Mouse (Mus musculus): ENCODE measurements around the gene Rtn1. TPM values are rescaled to one million over a fixed set of nuclear protein-coding genes. Genes with fewer than 3 reads are reported as not detected.

Rtn1 gene
- total RNA-seq, 2 experiments from 2014 or later = 1,333 to 1,442 TPM

DNA sequence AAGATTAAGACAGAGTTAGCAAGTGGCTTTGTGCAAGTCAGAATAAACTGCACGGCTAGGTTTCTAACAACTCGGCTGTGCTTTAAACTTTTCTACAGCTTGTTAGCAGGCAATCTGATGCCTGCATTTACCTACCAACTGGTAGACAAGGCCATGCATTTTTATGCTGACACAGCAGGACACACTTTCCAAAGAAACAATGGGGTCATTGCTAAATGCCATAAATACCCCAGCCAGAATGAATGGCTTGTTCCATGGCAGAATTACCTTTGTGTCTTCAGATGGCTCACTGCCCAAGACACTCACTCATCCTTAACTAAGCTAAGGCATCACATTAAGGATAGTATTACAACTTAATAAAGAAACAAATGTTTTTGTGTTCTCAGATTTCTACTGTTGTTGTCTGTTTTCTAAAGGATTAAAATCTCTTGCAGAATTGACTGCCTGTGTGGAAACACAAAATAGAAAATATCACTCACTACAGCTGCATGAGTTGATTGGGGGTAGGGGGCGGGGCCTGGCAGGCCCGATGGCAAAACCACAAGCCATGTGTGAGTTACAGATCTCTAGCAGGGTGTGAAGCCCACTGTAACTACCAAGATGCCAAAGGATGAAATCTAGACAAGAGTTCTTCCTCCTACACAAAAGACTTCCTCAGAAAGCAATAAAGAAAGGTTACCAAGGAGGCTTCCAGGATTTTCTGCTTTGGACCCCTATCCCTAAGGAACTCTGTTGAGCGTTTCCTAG, 129.6 kb downstream of the Rtn1 start:
- Histone ChIP-seq H3K27ac (no peak overlapping the region), H3K4me3 (no peak overlapping the region)
- DNase-seq (ENCODE audit: low spot score in 2 of 2) = no peak
- TF ChIP-seq CTCF (conservative IDR thresholded peaks at IDR 0.05) = no peak

DNA sequence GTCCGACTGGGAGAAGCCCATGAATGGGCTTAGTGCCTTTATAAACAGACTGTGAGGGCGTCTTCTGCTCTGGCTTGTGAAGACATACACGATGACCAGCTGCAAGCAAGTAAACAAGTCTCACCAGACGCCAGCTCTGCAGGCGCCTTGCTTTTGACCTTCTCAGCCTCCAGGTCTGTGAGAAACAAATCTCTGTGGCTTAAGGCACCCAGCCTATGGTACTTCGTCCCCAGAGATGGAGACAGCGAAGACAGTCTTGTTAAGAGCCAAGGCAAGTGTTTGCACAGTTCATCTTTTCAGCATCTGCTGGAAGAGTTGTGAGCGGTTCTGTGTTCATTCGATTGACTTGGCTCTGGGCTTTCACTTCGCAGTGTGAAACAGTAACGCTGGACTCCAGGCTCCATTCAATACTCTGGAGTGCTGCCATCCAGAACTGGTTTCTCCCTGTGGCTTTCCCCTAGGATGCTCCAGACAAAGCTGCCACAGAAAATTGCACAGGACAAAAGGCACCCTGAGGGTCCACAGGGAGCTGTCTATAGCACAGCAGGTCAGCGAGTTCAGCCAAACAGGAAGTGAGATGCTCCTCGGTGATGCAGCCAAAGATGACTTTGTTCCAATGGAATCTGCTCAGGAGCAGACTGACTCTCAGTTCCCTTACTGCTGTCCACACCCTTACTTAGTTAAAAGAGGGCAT, 135.0 kb downstream of the Rtn1 start:
- Histone ChIP-seq H3K27ac (peak overlapping the region; percentile 53), H3K4me3 (peak overlapping the region; percentile 23; the same call in 1 of the 2 replicates)
- no peak for TF ChIP-seq CTCF (conservative IDR thresholded peaks at IDR 0.05)
- no peak for DNase-seq (ENCODE audit: low spot score in 2 of 2)

DNA sequence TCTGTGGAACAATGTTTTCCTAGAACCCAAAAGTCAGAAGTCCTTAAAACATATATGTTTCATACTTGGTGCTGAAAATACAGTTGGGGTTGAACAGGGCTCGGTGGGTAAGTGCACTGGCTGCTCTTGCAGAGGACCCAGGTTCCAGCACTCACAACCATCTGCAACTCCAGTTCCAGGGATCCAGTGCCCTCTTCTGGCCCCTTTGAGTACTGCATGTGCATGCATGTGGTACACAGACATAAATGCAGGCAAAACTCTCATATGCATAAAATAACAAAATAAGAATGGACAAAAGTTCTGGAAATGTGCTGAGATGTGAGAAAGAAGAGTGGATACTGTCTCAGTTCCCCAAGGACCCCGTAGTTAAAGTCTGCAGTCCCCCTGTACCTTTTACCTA, 141.2 kb downstream of the Rtn1 start:
- no peak for DNase-seq (ENCODE audit: low spot score in 2 of 2)
- Histone ChIP-seq H3K27ac (no peak overlapping the region), H3K4me3 (no peak overlapping the region)
- peak; percentile 68 for TF ChIP-seq CTCF (conservative IDR thresholded peaks at IDR 0.05)

DNA sequence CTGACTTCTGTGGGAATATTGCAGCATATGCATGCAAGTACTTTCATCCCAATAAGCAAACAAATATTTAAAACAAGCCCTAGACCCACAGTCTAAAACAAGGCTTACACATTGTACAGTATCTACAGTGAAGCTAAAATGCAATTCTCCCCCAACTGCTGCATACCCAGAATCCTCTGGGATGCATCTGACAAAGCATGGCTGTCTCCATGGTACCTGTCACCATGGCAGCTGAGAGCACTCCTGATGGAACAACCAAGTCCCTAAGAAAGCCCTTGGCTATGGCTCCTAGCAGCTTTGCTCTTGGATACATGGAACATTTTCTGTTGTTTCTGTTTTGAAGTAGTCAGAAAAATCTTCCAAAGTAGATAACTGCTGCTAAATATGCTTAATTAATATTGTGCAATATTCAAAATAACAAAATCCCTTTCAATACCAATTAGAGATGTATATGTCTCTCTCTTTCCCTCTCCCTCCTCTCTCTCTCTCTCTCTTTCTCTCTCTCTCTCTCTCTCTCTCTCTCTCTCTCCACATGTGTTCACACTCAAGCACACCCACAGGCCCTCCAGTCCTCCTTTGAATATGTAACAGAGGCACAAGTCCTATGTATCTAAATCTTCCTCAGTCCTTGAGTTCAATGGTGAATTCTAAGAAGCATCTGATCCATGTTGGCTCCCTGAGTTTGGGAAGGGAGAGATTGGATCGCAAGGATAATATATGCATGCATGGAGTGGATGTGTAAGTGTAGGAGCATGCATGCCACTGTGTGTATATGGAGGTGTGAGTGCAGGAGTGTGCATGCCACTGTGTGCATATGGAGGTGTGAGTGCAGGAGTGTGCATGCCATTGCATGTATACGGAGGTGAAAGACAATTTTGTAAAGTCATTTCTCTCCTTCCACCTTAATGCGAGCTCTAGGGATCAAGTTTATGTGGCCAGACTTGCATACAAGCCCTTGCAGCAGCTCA, 143.3 kb downstream of the Rtn1 start:
- TF ChIP-seq CTCF (conservative IDR thresholded peaks at IDR 0.05) = no peak
- Histone ChIP-seq H3K27ac (peak overlapping the region; percentile 80), H3K4me3 (no peak overlapping the region)
- DNase-seq (ENCODE audit: low spot score in 2 of 2) = peak; percentile 71 to 79

DNA sequence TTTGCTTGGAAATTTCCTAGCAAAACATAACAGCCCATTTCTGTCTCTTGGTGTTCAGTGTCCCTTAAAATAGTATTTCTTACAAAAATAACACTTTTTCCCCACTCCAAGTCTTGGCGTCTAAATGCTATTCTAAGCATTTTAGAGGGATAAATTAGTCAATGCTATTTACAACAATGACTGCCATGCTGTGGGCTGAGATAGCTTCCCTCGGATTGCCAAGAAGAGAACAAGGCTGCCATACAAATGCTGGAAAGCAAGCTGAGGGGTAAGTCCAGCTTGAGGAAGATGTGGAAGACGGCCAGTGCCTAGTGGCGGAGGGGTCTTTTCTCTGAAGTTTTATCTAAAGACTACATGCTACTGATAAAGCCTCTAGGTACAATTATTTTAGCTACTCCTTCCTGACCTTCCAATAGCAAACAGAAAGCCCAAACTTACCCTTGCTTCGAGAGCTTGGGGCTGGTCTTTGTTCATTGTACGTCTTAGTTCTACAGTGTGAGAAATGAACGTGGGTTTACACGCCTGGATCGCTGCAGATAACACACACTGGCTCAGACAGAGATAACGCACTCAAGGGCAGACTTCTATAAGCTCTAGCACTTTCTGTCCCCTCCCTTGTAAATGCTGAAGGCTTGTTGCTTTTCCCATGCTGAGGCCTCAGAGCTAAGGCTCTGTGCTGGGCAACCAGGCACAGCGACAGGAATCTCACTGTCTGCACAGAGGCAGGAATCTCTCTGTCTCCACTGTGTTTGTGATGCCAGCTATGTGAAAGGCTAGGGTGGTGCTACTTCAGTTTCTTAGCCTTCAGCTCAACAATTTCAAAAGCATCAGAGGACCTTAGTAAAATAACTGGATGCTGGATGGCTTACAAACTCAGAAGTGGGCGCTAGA, 145.4 kb downstream of the Rtn1 start:
- Histone ChIP-seq H3K4me3 (no peak overlapping the region), H3K27ac (peak overlapping the region; percentile 80)
- DNase-seq (ENCODE audit: low spot score in 2 of 2) = no peak
- TF ChIP-seq CTCF (conservative IDR thresholded peaks at IDR 0.05) = no peak

DNA sequence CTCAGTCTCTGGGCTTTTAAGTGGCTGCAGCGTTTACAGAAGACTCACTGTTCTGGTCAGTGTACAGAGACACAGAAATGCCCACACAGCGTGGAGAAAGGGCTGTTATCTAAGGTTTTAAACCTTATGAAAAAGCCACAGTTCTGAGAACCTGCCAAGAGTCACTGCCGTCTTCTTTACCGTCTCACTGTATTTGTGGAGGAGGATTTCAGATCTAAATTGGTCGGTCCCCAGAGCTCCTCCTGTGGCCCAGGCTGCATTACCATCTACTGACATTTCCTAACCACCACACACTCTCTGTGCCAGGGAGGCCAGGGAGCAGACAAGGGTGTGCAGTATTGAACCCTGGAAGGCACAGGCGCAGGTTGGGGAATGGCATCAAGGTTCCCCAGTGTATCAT, 151.9 kb downstream of the Rtn1 start:
- H3K27ac ChIP-seq = no peak overlapping the region
- no peak for DNase-seq (ENCODE audit: low spot score in 2 of 2)

DNA sequence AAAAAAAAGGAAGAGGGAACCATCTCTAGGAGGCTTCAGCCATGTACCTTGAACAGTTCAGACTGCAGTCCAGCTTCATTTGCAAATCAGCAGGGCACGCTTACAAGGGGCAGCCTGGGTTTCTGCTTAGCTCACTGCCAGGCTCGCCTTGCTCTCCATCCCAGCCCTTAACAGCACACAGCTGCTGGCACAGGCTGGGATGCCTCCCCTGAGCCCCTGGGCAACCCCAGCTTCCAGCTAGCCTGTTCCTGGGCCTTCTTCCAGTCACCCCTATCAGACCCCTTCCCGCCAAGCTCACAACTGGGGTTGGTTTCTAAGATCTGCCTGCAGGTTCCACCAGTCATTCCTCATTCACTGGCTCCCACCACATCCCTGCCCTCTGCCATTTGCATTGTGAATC, 155.8 kb downstream of the Rtn1 start:
- no peak for DNase-seq (ENCODE audit: low spot score in 2 of 2)

More for the DNA sequence above, 151.9 kb downstream of the Rtn1 start:
- H3K4me3 ChIP-seq = no peak overlapping the region
- no peak for TF ChIP-seq CTCF (conservative IDR thresholded peaks at IDR 0.05)

DNA sequence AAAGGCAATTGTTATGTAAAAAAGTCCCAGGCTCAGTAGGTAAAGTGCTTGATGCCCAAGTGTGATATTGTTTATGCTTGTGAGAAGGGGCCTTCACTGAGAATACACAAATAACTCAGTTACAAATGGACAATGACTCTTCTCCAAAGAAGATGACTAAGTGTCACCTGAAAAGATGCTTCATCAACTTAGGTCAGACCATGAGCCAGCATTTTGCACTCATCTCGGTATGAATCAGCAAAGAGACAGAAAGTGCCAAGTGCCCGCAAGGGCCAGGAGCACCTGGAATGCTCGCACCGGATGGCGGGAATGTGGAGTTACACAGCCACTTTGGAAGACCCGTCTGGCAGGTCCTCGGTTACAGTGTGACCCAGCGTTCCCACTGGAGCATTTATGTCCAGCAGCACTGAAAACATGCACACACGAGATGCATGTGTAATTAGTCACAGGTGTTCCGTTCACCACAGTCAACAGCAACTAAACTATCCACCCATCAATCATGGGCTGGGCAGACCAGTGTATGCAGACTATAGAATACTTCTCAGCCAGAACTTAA, 156.9 kb downstream of the Rtn1 start:
- no peak for DNase-seq (ENCODE audit: low spot score in 2 of 2)
- H3K4me3 ChIP-seq = no peak overlapping the region
- no peak for TF ChIP-seq CTCF (conservative IDR thresholded peaks at IDR 0.05)
- H3K27ac ChIP-seq = no peak overlapping the region

More for the DNA sequence above, 155.8 kb downstream of the Rtn1 start:
- no peak for TF ChIP-seq CTCF (conservative IDR thresholded peaks at IDR 0.05)
- Histone ChIP-seq H3K27ac (no peak overlapping the region), H3K4me3 (no peak overlapping the region)

DNA sequence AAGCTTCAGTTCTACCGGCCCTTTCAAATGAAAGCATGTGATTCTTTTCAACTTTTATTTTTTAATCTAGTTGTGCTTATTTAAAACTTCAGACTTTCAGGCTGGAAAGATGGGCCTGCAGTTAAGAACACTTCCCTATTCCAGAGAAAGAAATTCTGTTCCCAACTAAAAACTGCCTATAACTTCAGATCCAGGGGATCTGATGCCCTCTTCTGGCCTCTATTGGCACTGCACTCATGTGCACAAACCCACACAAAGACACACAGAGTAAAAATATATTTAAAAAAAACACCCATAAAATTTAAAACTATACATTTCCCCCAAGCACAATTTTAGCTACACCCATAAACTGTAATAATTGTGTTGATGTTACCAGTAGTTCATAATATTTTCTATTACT, 163.9 kb downstream of the Rtn1 start:
- H3K27ac ChIP-seq = no peak overlapping the region
- no peak for DNase-seq (ENCODE audit: low spot score in 2 of 2)
- no peak overlapping the region for H3K4me3 ChIP-seq
- TF ChIP-seq CTCF (conservative IDR thresholded peaks at IDR 0.05) = peak; percentile 68

DNA sequence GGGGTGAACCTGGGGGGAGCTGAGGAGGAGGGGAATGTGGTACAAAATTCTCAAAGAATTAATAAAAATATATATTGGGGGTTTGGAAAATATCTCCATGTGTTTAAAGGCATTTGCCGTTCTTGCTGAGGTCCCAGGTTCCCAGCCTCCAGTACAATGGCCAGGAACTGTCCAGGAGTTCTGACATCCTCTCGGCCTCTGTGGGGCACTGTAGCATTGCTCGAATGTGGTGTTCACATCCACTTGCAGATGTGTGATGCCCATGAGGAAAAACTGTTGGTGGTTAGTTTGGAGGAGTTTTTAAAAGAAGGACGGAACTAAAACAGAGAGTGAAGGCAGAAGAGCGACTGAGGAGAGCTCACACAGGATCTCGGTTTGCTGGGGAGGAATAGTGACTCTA, 166.0 kb downstream of the Rtn1 start:
- TF ChIP-seq CTCF (conservative IDR thresholded peaks at IDR 0.05) = peak; percentile 60
- Histone ChIP-seq H3K4me3 (no peak overlapping the region), H3K27ac (no peak overlapping the region)
- no peak for DNase-seq (ENCODE audit: low spot score in 2 of 2)

DNA sequence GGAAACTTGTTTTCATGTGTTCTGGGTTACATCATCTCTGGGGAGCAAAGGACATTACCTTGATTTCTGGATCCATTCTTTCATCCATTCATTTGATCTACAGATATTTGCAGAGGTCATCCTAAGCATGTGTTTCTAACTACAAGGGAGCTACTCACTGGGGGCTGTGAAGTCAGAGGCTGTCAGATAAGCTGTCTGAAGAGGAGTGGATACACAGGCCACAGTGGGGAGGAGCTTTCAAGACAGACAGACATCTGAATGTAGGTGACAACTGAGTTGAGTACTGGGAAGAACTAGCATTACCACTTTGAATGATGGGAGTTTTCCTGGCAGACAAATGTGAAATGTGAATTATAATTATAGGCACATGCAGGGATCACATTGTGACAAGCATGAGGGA, 168.3 kb downstream of the Rtn1 start:
- Histone ChIP-seq H3K27ac (peak overlapping the region; percentile 86), H3K4me3 (no peak overlapping the region)
- DNase-seq (ENCODE audit: low spot score in 2 of 2) = no peak
- TF ChIP-seq CTCF (conservative IDR thresholded peaks at IDR 0.05) = no peak

All from layer of hippocampus, adult 2 months (tissue).